ENCODE assay signal across 12 mouse cellular contexts in genomic region chr4:83080364-83081174, GRCm38 (mm10). TPM values are rescaled to one million over a fixed set of nuclear protein-coding genes. Genes with fewer than 3 reads are reported as not detected.
A peak's percentile ranks its signal among the peaks of the same experiment; 100 is the strongest.
DNase-seq lines count a peak whose midpoint lies in the region; TF ChIP-seq lines count a peak whose summit lies in the region.
"Had no signal": no experiment of that assay in that cellular context is flagged by ENCODE, and none has a peak within 500 bp of the region (broad histone marks: within the 10 kb centered on the region; RNA-seq: fewer than 3 reads in every experiment).

No protein-coding gene starts in this region.

- peak; percentile 63 for DNase-seq in heart, adult 11 months
- no peak for DNase-seq in heart, adult 9 months (ENCODE audit: low spot score in 2 of 2)
- DNase-seq in MN1 (ENCODE audit: low spot score) = peak; percentile 17
- peak; percentile 45 to 68 for DNase-seq in kidney, postnatal 4 days
- DNase-seq in spleen, adult 18-20 months = no peak
- no peak for DNase-seq in left cerebral cortex, postnatal 10 days (ENCODE audit: extremely low spot score in 1 of 2, low spot score in 2 of 2)
- DNase-seq in urinary bladder, postnatal 14 days (ENCODE audit: low spot score) = no peak

- peak overlapping the region; percentile 2; the same call in 1 of the 2 replicates for H3K27ac ChIP-seq in embryonic fibroblast, embryonic 13.5 days (ENCODE audit: insufficient read depth, low read length)
- H3K27ac ChIP-seq: layer of hippocampus, adult 2 months; macrophage had no signal

- H3K4me1 ChIP-seq in embryonic fibroblast, embryonic 13.5 days (ENCODE audit: control insufficient read depth, insufficient read depth, low read length) = peaks cover 8% of the 10 kb centered on the region

- H3K4me3 ChIP-seq in embryonic fibroblast, embryonic 13.5 days (ENCODE audit: insufficient read depth, low read length) = no peak overlapping the region
- H3K4me3 ChIP-seq: erythroblast, embryonic 14.5 days; layer of hippocampus, adult 2 months had no signal

- TF ChIP-seq CTCF in embryonic fibroblast, embryonic 13.5 days (IDR thresholded peaks at IDR 0.05; ENCODE audit: borderline replicate concordance, insufficient read depth, low read length) = no peak

- intact Hi-C loops in left cerebral cortex, postnatal 10 days (cut with DNase I) = no loop called here

- no peak for TF ChIP-seq POLR2A in embryonic fibroblast, embryonic 13.5 days (IDR thresholded peaks at IDR 0.05; ENCODE audit: low read depth, low read length)

RNA-seq across cellular contexts. Expression of gene Frem1, which starts 28.4 kb away (rescaled TPM):
- polyA plus RNA-seq in embryonic fibroblast, embryonic 13.5 days (2011; ENCODE audit: insufficient read length, low read depth, missing spikeins) = 2.5 and 11.0 TPM in 2 replicates
- 1 to 10 TPM; 1.8 to 2.0 TPM for total RNA-seq in left cerebral cortex, postnatal 10 days (2021)
- total RNA-seq: neutrophil, adult 5-6 weeks had no signal
- polyA plus RNA-seq: erythroblast, embryonic 14.5 days; macrophage had no signal

Comparison
In these comparisons a context has a peak if more than half of its experiments do, and no peak if none do; other contexts are left out.
1. DNase-seq: peak in heart, adult 11 months (single experiment), MN1 (single experiment) and kidney, postnatal 4 days (2 of 2); none in heart, adult 9 months (0 of 2), spleen, adult 18-20 months (0 of 2), left cerebral cortex, postnatal 10 days (0 of 2) and urinary bladder, postnatal 14 days (single experiment).